Mouse (Mus musculus): ENCODE results near the gene Plppr3. TPM values are rescaled to one million over a fixed set of nuclear protein-coding genes. Genes with fewer than 3 reads are reported as not detected.
A peak's percentile ranks its signal among the peaks of the same experiment; 100 is the strongest.
"Not testable (repeated sequence)": the region's sequence is repeated elsewhere in the genome, so short reads cannot be mapped to it uniquely, and the experiment has no call there.

Gene Plppr3
- total and polyA plus RNA-seq, 2 experiments from 2014 or later: 2.5 to 5.9 TPM

GRCm38 (mm10) chr10:79896814-79897213, 22.4 kb upstream of the Plppr3 start:
- no peak overlapping the region for H3K9ac ChIP-seq (replicated peaks; ENCODE audit: low read depth, low read length)
- no peak for TF ChIP-seq CTCF (IDR thresholded peaks at IDR 0.05; ENCODE audit: low read depth)

DNA sequence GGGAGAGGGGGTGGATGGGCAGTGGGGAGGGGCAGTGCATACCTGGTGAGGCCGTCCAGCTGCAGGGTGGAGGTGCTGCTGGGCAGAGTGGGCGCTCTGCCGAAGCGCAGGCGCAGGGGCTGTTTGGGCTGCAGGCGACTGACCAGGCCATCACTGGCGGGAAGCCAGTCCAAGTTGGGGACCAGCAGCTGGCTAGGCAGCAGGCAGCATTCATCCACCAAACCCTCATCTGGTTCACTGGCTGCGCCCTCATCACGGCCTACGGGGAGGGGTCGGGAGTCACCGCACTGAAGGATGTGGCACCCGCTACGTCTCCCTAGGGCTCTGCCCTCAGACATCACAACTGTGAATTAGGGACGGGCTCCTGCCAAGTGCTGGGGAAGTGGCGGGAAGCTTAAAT, 21.9 kb upstream of the Plppr3 start:
- no peak overlapping the region for H3K27ac ChIP-seq (ENCODE audit: low read depth)
- TF ChIP-seq CTCF (IDR thresholded peaks at IDR 0.05; ENCODE audit: low read depth): no peak
- no peak for TF ChIP-seq EP300 (IDR thresholded peaks at IDR 0.05; ENCODE audit: low read depth)
- H3K27me3 ChIP-seq (ENCODE audit: control insufficient read depth, insufficient read depth, low read length): no peaks in the 10 kb centered on the region
- WGBS: 91% methylated on average over 16 of the region's 16 CpGs
- H3K4me3 ChIP-seq (ENCODE audit: low read depth, low read length): no peak overlapping the region
- DNase-seq (ENCODE audit: low spot score) (no peak), ATAC-seq (ENCODE audit: insufficient read depth, low read depth) (no peak)
- H3K9me3 ChIP-seq (replicated peaks; ENCODE audit: control insufficient read depth, low read length): no peaks in the 10 kb centered on the region
- peaks cover 48% of the 10 kb centered on the region for H3K36me3 ChIP-seq (replicated peaks; ENCODE audit: control insufficient read depth, insufficient read depth, low read length)
- H3K4me1 ChIP-seq (ENCODE audit: control insufficient read depth, insufficient read depth): no peaks in the 10 kb centered on the region
- no peak overlapping the region for H3K9ac ChIP-seq (replicated peaks; ENCODE audit: low read depth, low read length)
- no peak overlapping the region for H3K4me2 ChIP-seq (ENCODE audit: low read depth, low read length)

More at GRCm38 (mm10) chr10:79896814-79897213, 22.4 kb upstream of the Plppr3 start:
- DNase-seq (ENCODE audit: low spot score) (no peak), ATAC-seq (ENCODE audit: insufficient read depth, low read depth) (no peak)
- Histone ChIP-seq H3K36me3 (replicated peaks; ENCODE audit: control insufficient read depth, insufficient read depth, low read length) (peaks cover 48% of the 10 kb centered on the region), H3K4me3 (ENCODE audit: low read depth, low read length) (no peak overlapping the region), H3K4me1 (ENCODE audit: control insufficient read depth, insufficient read depth) (no peaks in the 10 kb centered on the region), H3K27ac (ENCODE audit: low read depth) (no peak overlapping the region), H3K27me3 (ENCODE audit: control insufficient read depth, insufficient read depth, low read length) (no peaks in the 10 kb centered on the region), H3K9me3 (replicated peaks; ENCODE audit: control insufficient read depth, low read length) (no peaks in the 10 kb centered on the region), H3K4me2 (ENCODE audit: low read depth, low read length) (no peak overlapping the region)
- 93% methylated on average over 13 of the region's 13 CpGs for WGBS

DNA sequence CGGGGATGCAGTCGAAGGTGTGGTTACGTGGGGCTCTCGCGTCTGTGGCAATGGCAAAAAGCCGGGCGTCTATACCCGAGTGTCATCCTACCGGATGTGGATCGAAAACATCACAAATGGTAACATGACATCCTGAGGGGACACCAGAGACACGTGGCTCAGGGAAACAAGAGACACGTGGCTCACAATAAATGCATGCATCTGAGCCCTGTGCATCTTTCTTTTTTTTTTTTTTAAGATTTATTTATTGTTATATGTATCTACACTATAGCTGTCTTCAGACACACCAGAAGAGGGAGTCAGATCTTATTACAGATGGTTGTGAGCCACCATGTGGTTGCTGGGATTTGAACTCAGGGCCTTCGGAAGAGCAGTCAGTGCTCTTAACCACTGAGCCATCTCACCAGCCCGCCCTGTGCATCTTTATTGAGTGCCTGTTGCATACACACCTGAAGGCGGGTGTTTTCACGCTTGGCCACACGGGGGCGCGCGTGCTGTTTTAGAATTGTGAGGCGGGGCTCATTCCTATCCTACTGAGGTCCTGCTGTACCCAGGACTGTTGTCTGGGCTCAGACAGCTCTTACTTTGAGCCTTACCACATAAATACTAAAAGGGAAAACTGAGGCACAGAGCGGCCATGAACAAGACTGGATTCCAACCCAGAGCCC, 18.2 kb upstream of the Plppr3 start:
- peak; percentile 75 for TF ChIP-seq CTCF (IDR thresholded peaks at IDR 0.05; ENCODE audit: low read depth)
- H3K36me3 ChIP-seq (replicated peaks; ENCODE audit: control insufficient read depth, insufficient read depth, low read length): peaks cover 24% of the 10 kb centered on the region
- not testable (repeated sequence) for H3K4me2 ChIP-seq (ENCODE audit: low read depth, low read length); H3K27me3 ChIP-seq (ENCODE audit: control insufficient read depth, insufficient read depth, low read length); DNase-seq (ENCODE audit: low spot score); H3K4me1 ChIP-seq (ENCODE audit: control insufficient read depth, insufficient read depth); H3K9ac ChIP-seq (replicated peaks; ENCODE audit: low read depth, low read length); H3K9me3 ChIP-seq (replicated peaks; ENCODE audit: control insufficient read depth, low read length); H3K27ac ChIP-seq (ENCODE audit: low read depth); H3K4me3 ChIP-seq (ENCODE audit: low read depth, low read length)
- peak; percentile 64; the same call in 1 of the 2 replicates for ATAC-seq (ENCODE audit: insufficient read depth, low read depth)
- WGBS: 42% methylated on average over 22 of the region's 22 CpGs

DNA sequence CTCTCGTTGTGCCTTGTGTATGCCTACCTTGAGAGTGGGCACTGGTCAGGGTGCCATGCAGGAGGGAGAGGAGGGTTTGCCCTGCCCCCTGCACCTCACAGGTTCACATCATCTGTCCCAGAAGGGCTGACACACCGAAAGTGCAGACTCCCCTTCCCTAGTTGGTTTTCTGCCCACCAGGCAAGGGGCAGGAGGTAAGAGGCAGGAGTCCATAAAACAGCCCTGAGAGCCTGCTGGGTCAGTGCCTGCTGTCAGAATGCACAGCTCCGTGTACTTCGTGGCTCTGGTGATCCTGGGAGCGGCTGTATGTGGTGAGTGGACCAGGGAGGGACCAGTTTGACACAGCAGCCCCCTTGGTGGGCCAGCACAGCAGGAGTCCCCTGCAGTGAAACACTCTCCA, 16.2 kb upstream of the Plppr3 start, which contains the start of gene Cfd:
Cfd (plus strand) TSS at position 184 of the 400 bp plus-strand sequence.
- Histone ChIP-seq H3K27ac (ENCODE audit: low read depth) (no peak within 1 kb of the TSS), H3K27me3 (ENCODE audit: control insufficient read depth, insufficient read depth, low read length) (0 out of 2 replicates have a peak, but pooled peaks cover 3% of the 10 kb centered on the region), H3K9me3 (replicated peaks; ENCODE audit: control insufficient read depth, low read length) (no peaks in the 10 kb centered on the region), H3K36me3 (replicated peaks; ENCODE audit: control insufficient read depth, insufficient read depth, low read length) (peaks cover 8% of the 10 kb centered on the region), H3K4me3 (ENCODE audit: low read depth, low read length) (no peak within 1 kb of the TSS), H3K4me2 (ENCODE audit: low read depth, low read length) (no peak within 1 kb of the TSS), H3K9ac (replicated peaks; ENCODE audit: low read depth, low read length) (no peak within 1 kb of the TSS), H3K4me1 (ENCODE audit: control insufficient read depth, insufficient read depth) (no peaks in the 10 kb centered on the region)
- no peak for ATAC-seq (ENCODE audit: insufficient read depth, low read depth)
- TF ChIP-seq CTCF (IDR thresholded peaks at IDR 0.05; ENCODE audit: low read depth) (no peak), EP300 (IDR thresholded peaks at IDR 0.05; ENCODE audit: low read depth) (no peak)
- no peak for DNase-seq (ENCODE audit: low spot score)
- WGBS: 35% methylated on average over 5 of the region's 5 CpGs

GRCm38 (mm10) chr10:79889386-79889785, 15.0 kb upstream of the Plppr3 start:
- Histone ChIP-seq H3K4me2 (ENCODE audit: low read depth, low read length) (no peak overlapping the region), H3K27me3 (ENCODE audit: control insufficient read depth, insufficient read depth, low read length) (0 out of 2 replicates have a peak, but pooled peaks cover 3% of the 10 kb centered on the region), H3K9ac (replicated peaks; ENCODE audit: low read depth, low read length) (no peak overlapping the region), H3K27ac (ENCODE audit: low read depth) (no peak overlapping the region), H3K4me3 (ENCODE audit: low read depth, low read length) (no peak overlapping the region), H3K36me3 (replicated peaks; ENCODE audit: control insufficient read depth, insufficient read depth, low read length) (no peaks in the 10 kb centered on the region), H3K9me3 (replicated peaks; ENCODE audit: control insufficient read depth, low read length) (no peaks in the 10 kb centered on the region), H3K4me1 (ENCODE audit: control insufficient read depth, insufficient read depth) (0 out of 2 replicates have a peak, but pooled peaks cover 2% of the 10 kb centered on the region)
- DNase-seq (ENCODE audit: low spot score): no peak
- no peak for ATAC-seq (ENCODE audit: insufficient read depth, low read depth)
- WGBS: 74% methylated on average over 2 of the region's 2 CpGs
- no peak for TF ChIP-seq EP300 (IDR thresholded peaks at IDR 0.05; ENCODE audit: low read depth)
- no peak for TF ChIP-seq CTCF (IDR thresholded peaks at IDR 0.05; ENCODE audit: low read depth)

DNA sequence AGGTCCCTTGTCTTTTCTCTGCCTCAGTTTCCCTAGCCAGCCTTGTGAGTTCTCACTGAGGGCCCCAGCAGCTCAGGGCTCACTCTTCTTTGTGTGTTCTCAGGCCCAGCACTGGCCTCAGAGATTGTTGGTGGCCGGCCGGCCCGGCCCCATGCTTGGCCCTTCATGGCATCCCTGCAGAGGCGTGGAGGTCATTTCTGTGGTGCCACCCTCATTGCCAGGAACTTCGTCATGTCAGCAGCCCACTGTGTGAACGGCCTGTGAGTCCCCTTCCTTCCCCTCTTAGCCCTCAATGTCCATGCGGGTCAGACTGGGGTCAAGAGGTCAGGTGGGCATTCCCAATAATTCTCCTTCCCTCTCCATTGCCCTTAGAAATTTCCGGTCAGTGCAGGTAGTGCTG, 12.2 kb upstream of the Plppr3 start:
- 84% methylated on average over 8 of the region's 8 CpGs for WGBS
- DNase-seq (ENCODE audit: low spot score): no peak
- TF ChIP-seq CTCF (IDR thresholded peaks at IDR 0.05; ENCODE audit: low read depth): no peak
- no peak for TF ChIP-seq EP300 (IDR thresholded peaks at IDR 0.05; ENCODE audit: low read depth)
- H3K4me1 ChIP-seq (ENCODE audit: control insufficient read depth, insufficient read depth): 0 out of 2 replicates have a peak, but pooled peaks cover 11% of the 10 kb centered on the region
- H3K9ac ChIP-seq (replicated peaks; ENCODE audit: low read depth, low read length): no peak overlapping the region
- no peaks in the 10 kb centered on the region for H3K9me3 ChIP-seq (replicated peaks; ENCODE audit: control insufficient read depth, low read length)
- H3K27me3 ChIP-seq (ENCODE audit: control insufficient read depth, insufficient read depth, low read length): peaks cover 10% of the 10 kb centered on the region; the same call in 1 of the 2 replicates
- no peak for ATAC-seq (ENCODE audit: insufficient read depth, low read depth)
- H3K4me3 ChIP-seq (ENCODE audit: low read depth, low read length): no peak overlapping the region
- no peak overlapping the region for H3K27ac ChIP-seq (ENCODE audit: low read depth)
- H3K4me2 ChIP-seq (ENCODE audit: low read depth, low read length): no peak overlapping the region
- no peaks in the 10 kb centered on the region for H3K36me3 ChIP-seq (replicated peaks; ENCODE audit: control insufficient read depth, insufficient read depth, low read length)

Measured in heart, postnatal 0 days (tissue).